Mouse (Mus musculus) CH12.LX (cell line): ENCODE data around the gene Notch1. TPM values are rescaled to one million over a fixed set of nuclear protein-coding genes. Genes with fewer than 3 reads are reported as not detected.

Experiments used
- DNase-seq: peaks from one replicate; pipeline ENCODE4 v3.0.0-alpha.2; 2013; ENCODE audit errors: extremely low read depth
- H3K27ac ChIP-seq: 2 replicates; pipeline ENCODE4 v1.5.1; 2012; ENCODE audit warnings: low read depth, mild to moderate bottlenecking, control low read depth, moderate library complexity; ENCODE audit not compliant: insufficient read depth
- H3K27me3 ChIP-seq: replicated peaks from 2 replicates; pipeline ENCODE3; 2012; ENCODE audit warnings: inconsistent platforms
- H3K36me3 ChIP-seq, 2 experiments: replicated peaks in 1 of 2; 2 replicates each; pipeline versions ENCODE3 to v1.6.1; 2012; ENCODE audit warnings: inconsistent platforms in 1 of 2, low read length in 1 of 2, mild to moderate bottlenecking in 1 of 2, mixed read lengths in 1 of 2, moderate library complexity in 1 of 2; ENCODE audit not compliant: control insufficient read depth in 1 of 2, insufficient read depth in 1 of 2
- H3K4me1 ChIP-seq, 2 experiments: 2 replicates each; pipeline ENCODE4 v1.6.1; 2012; ENCODE audit warnings: inconsistent platforms in 1 of 2, moderate library complexity in 1 of 2; ENCODE audit not compliant: insufficient read depth in 2 of 2, control insufficient read depth in 1 of 2
- H3K4me2 ChIP-seq: 2 replicates; pipeline ENCODE4 v1.6.1; 2012; ENCODE audit warnings: low read depth, mild to moderate bottlenecking, control low read depth; ENCODE audit not compliant: poor library complexity, insufficient read depth, severe bottlenecking
- H3K4me3 ChIP-seq, 3 experiments: fragments of 150-350 bp in 1 of 3; sonication (generic) in 1 of 3; replicated peaks in 1 of 3; 2 replicates each; pipeline versions ENCODE3 to v1.5.1; 2011 to 2012; ENCODE audit warnings: low read depth in 2 of 3, low read length in 2 of 3, mild to moderate bottlenecking in 2 of 3, moderate library complexity in 2 of 3, control low read depth in 1 of 3, improper control_type of control experiment in 1 of 3, inconsistent platforms in 1 of 3, mixed read lengths in 1 of 3; ENCODE audit not compliant: poor library complexity in 1 of 3
- H3K79me2 ChIP-seq: replicated peaks from 2 replicates; pipeline ENCODE4 v1.6.1; 2012; ENCODE audit warnings: mild to moderate bottlenecking, moderate library complexity; ENCODE audit not compliant: control insufficient read depth, poor library complexity, insufficient read depth, severe bottlenecking; ENCODE audit errors: extremely low read depth
- H3K9ac ChIP-seq: 2 replicates; pipeline ENCODE4 v1.6.1; 2012; ENCODE audit warnings: low read depth, mild to moderate bottlenecking, control low read depth, moderate library complexity; ENCODE audit not compliant: insufficient read depth
- H3K9me3 ChIP-seq: replicated peaks from 2 replicates; pipeline ENCODE3; 2012; ENCODE audit warnings: low read length, inconsistent platforms, mixed read lengths
- BHLHE40 ChIP-seq: IDR thresholded peaks from 2 replicates; pipeline ENCODE4 v1.6.1; 2011; ENCODE audit warnings: mild to moderate bottlenecking, low read depth, low read length, improper control_type of control experiment
- CTCF ChIP-seq, 2 experiments: IDR thresholded peaks in 1 of 2; conservative IDR thresholded peaks in 1 of 2; 2 replicates each; pipeline ENCODE4 v1.5.1; 2011 to 2012; ENCODE audit warnings: low read depth in 2 of 2, low read length in 2 of 2, improper control_type of control experiment in 1 of 2, inconsistent platforms in 1 of 2, mild to moderate bottlenecking in 1 of 2, moderate library complexity in 1 of 2
- E2F4 ChIP-seq: IDR thresholded peaks from 2 replicates; pipeline ENCODE4 v1.6.1; 2011; ENCODE audit warnings: low read depth, low read length, improper control_type of control experiment; ENCODE audit not compliant: insufficient replicate concordance
- ELF1 ChIP-seq: IDR thresholded peaks from 2 replicates; pipeline ENCODE4 v1.6.1; 2014; ENCODE audit warnings: low read depth, mild to moderate bottlenecking, inconsistent platforms, low read length, improper control_type of control experiment
- ETS1 ChIP-seq: conservative IDR thresholded peaks from 2 replicates; pipeline ENCODE4 v1.6.1; 2012; ENCODE audit warnings: low read depth, mild to moderate bottlenecking, inconsistent platforms, low read length, improper control_type of control experiment, moderate library complexity
- HCFC1 ChIP-seq: IDR thresholded peaks from 2 replicates; pipeline ENCODE4 v1.6.1; 2012; ENCODE audit warnings: low read depth, mild to moderate bottlenecking, inconsistent platforms, low read length, improper control_type of control experiment
- IRF4 ChIP-seq: IDR thresholded peaks from 2 replicates; pipeline ENCODE4 v1.6.1; 2014; ENCODE audit warnings: low read depth, mild to moderate bottlenecking, inconsistent platforms, low read length, improper control_type of control experiment
- JUND ChIP-seq: conservative IDR thresholded peaks from 2 replicates; pipeline ENCODE4 v1.6.1; 2011; ENCODE audit warnings: low read depth, low read length, improper control_type of control experiment
- MAFK ChIP-seq: IDR thresholded peaks from 2 replicates; pipeline ENCODE4 v1.6.1; 2011; ENCODE audit warnings: low read length, improper control_type of control experiment; ENCODE audit not compliant: insufficient replicate concordance
- NELFE ChIP-seq: IDR thresholded peaks from 2 replicates; pipeline ENCODE4 v1.6.1; 2011; ENCODE audit warnings: low read depth, low read length, improper control_type of control experiment
- NRF1 ChIP-seq: IDR thresholded peaks from 2 replicates; pipeline ENCODE4 v1.6.1; 2014; ENCODE audit warnings: low read depth, mild to moderate bottlenecking, inconsistent platforms, low read length, improper control_type of control experiment, moderate library complexity
- POLR2A ChIP-seq: IDR thresholded peaks from 2 replicates; pipeline ENCODE4 v1.6.1; 2011; ENCODE audit warnings: low read depth, mild to moderate bottlenecking, improper control_type of control experiment, low read length
- POLR2AphosphoS2 ChIP-seq: IDR thresholded peaks from 2 replicates; pipeline ENCODE4 v1.6.1; 2011; ENCODE audit warnings: low read depth, low read length, improper control_type of control experiment
- RAD21 ChIP-seq: IDR thresholded peaks from 2 replicates; pipeline ENCODE4 v1.6.1; 2011; ENCODE audit warnings: low read depth, mild to moderate bottlenecking, low read length, improper control_type of control experiment, moderate library complexity
- RCOR1 ChIP-seq: conservative IDR thresholded peaks from 2 replicates; pipeline ENCODE4 v1.6.1; 2012; ENCODE audit warnings: low read depth, mild to moderate bottlenecking, inconsistent platforms, low read length, improper control_type of control experiment
- SMC3 ChIP-seq: IDR thresholded peaks from 2 replicates; pipeline ENCODE4 v1.6.1; 2011; ENCODE audit warnings: low read depth, low read length, improper control_type of control experiment
- TBP ChIP-seq: conservative IDR thresholded peaks from 2 replicates; pipeline ENCODE4 v1.6.1; 2011; ENCODE audit warnings: low read depth, low read length, improper control_type of control experiment
- TCF12 ChIP-seq: IDR thresholded peaks from 2 replicates; pipeline ENCODE4 v1.6.1; 2014; ENCODE audit warnings: low read depth, mild to moderate bottlenecking, inconsistent platforms, low read length, improper control_type of control experiment
- UBTF ChIP-seq: IDR thresholded peaks from 2 replicates; pipeline ENCODE4 v1.6.1; 2012; ENCODE audit warnings: low read depth, mild to moderate bottlenecking, inconsistent platforms, low read length, improper control_type of control experiment, moderate library complexity
- ZC3H11A ChIP-seq: IDR thresholded peaks from 2 replicates; pipeline ENCODE4 v1.6.1; 2012; ENCODE audit warnings: low read depth, mild to moderate bottlenecking, inconsistent platforms, low read length, improper control_type of control experiment
- ZNF384 ChIP-seq: IDR thresholded peaks from 2 replicates; pipeline ENCODE4 v1.6.1; 2012; ENCODE audit warnings: low read depth, low read length, improper control_type of control experiment, inconsistent platforms
- dilution Hi-C: fragments of 300-500 bp; cut with MboI; formaldehyde crosslinking; loops from 2 replicates; pipeline ENCODE4 v1.14.3; 2020; ENCODE audit warnings: low sequenced_read_pairs; ENCODE audit not compliant: extremely low pct_unique_long_range_greater_than_20kb, extremely low pct_ligation_motif_present
- in situ Hi-C: fragments of 300-500 bp; cut with MboI; formaldehyde crosslinking; loops from 3 replicates; pipeline ENCODE4 v1.14.3; 2019; ENCODE audit warnings: low sequenced_read_pairs, low pct_ligation_motif_present, low pct_unique_long_range_greater_than_20kb, mixed read lengths
- polyA plus RNA-seq: library from polyadenylated mRNA; unstranded; fragments of >175 nt; gene quantifications from 2 replicates; pipeline ENCODE4 v1.2.1, GENCODE M21; 2012; ENCODE audit warnings: low read depth; ENCODE audit not compliant: insufficient read length
- total RNA-seq, 2 experiments: library from RNA; depleted of rRNA; stranded (reverse); fragments of 300-350 nt in 1 of 2; fragments of >200 nt in 1 of 2; gene quantifications; 2 replicates each; pipeline ENCODE4 v1.2.3; 2012 to 2014

The Notch1 gene
- total and polyA plus RNA-seq, 3 experiments: 0.98 to 13.1 (median 3.8) TPM

GRCm38 (mm10) chr2:26442843-26443242, 73.6 kb downstream of the Notch1 start:
- no peak overlapping the region for H3K27ac ChIP-seq
- H3K9ac ChIP-seq: no peak overlapping the region
- DNase-seq: no peak
- H3K4me3 ChIP-seq: no peak overlapping the region
- peaks cover 35% of the 10 kb centered on the region for H3K79me2 ChIP-seq
- no peaks in the 10 kb centered on the region for H3K9me3 ChIP-seq
- no peak for TF ChIP-seq JUND
- TF ChIP-seq ETS1: no peak
- TF ChIP-seq NRF1: no peak
- TF ChIP-seq BHLHE40: no peak
- TF ChIP-seq E2F4: no peak
- no peak for TF ChIP-seq TBP
- no peak for TF ChIP-seq ELF1
- no peak for TF ChIP-seq CTCF (conservative IDR thresholded peaks at IDR 0.05 in 1 of 2, IDR thresholded peaks at IDR 0.05 in 1 of 2; ENCODE audit: low read depth in 2 of 2, low read length in 2 of 2)
- TF ChIP-seq ZNF384: no peak
- TF ChIP-seq MAFK: no peak
- no peak for TF ChIP-seq NELFE
- no peak for TF ChIP-seq UBTF
- no peak for TF ChIP-seq SMC3
- TF ChIP-seq HCFC1: no peak
- no peak for TF ChIP-seq IRF4
- TF ChIP-seq POLR2AphosphoS2: no peak
- no peak for TF ChIP-seq TCF12
- no peak for TF ChIP-seq ZC3H11A
- no peak overlapping the region for H3K4me2 ChIP-seq
- dilution Hi-C loops (no loop called here), in situ Hi-C loops (no loop called here)
- peaks cover 9 to 42% of the 10 kb centered on the region in 2 experiments for H3K4me1 ChIP-seq
- H3K27me3 ChIP-seq: no peaks in the 10 kb centered on the region
- H3K36me3 ChIP-seq: peaks cover 36 to 48% of the 10 kb centered on the region in 2 experiments

- Histone ChIP-seq H3K4me1 (peaks cover 2 to 38% of the 10 kb centered on the region in 2 experiments), H3K36me3 (peaks cover 41 to 54% of the 10 kb centered on the region in 2 experiments), H3K4me3 (no peak overlapping the region), H3K4me2 (no peak overlapping the region), H3K9ac (no peak overlapping the region), H3K27me3 (no peaks in the 10 kb centered on the region), H3K9me3 (no peaks in the 10 kb centered on the region), H3K27ac (no peak overlapping the region), H3K79me2 (peaks cover 37% of the 10 kb centered on the region)
- TF ChIP-seq ELF1 (no peak), RCOR1 (no peak), ZC3H11A (no peak), POLR2A (no peak), ZNF384 (no peak), NELFE (no peak), RAD21 (no peak), ETS1 (no peak)
- dilution Hi-C loops: no loop called here
- no peak for DNase-seq
- in situ Hi-C loops: no loop called here
These were observed 74.8 kb downstream of the Notch1 start for GRCm38 (mm10) chr2:26441688-26442087.
